Mouse (Mus musculus) thymus, postnatal 0 days (tissue): ENCODE results near the gene Acss2. TPM values are rescaled to one million over a fixed set of nuclear protein-coding genes. Genes with fewer than 3 reads are reported as not detected.
"Not testable (repeated sequence)": the region's sequence is repeated elsewhere in the genome, so short reads cannot be mapped to it uniquely, and the experiment has no call there.

Experiments used
- DNase-seq: peaks from one replicate; pipeline ENCODE4 v3.0.0-alpha.2; 2015; ENCODE audit warnings: low spot score
- polyA plus RNA-seq: library from polyadenylated mRNA; unstranded; fragments of >200 nt; fragmentation: Nextera tagmentation; extraction: Ambion mirVana; gene quantifications from 2 replicates; pipeline ENCODE4 v1.2.1, GENCODE M21; 2015

Acss2 gene
- polyA plus RNA-seq, 1 experiment from 2014 or later = 35.7 TPM

GRCm38 (mm10) chr2:155585486-155585885, 67.7 kb downstream of the Acss2 start:
- DNase-seq = no peak

- DNase-seq = no peak
Observed at GRCm38 (mm10) chr2:155588136-155588535, 70.4 kb downstream of the Acss2 start.

- no peak for DNase-seq
Observed at GRCm38 (mm10) chr2:155589521-155589920, 71.8 kb downstream of the Acss2 start.

GRCm38 (mm10) chr2:155590876-155591275, 73.1 kb downstream of the Acss2 start:
- DNase-seq = no peak

- DNase-seq = no peak
Observed at GRCm38 (mm10) chr2:155591676-155592075, 73.9 kb downstream of the Acss2 start.

GRCm38 (mm10) chr2:155592137-155592853, 74.5 kb downstream of the Acss2 start, which contains the start of gene Gss:
Gene Gss (minus strand): TSS chr2:155592810.
- DNase-seq = peak; percentile 91

DNA sequence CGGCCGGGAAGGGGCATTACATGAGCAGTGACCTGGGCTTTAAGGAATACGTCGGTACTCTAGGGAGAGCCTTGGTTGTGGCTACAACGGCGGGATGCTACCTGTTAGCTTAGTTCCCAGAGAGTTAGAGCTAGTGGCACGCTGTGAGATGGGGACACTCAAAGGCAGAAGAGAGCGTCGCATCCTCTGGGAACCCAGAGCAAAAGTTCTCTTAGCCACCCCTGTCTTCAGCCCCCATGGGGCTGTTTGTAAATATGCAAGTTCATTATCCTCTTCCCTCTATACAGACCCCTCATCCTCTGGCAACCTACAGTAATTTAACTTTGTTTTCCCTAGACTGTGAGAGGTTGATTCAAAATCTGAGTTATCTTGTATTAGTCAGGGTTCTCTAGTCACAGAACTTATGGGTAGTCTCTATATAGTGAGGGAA, 75.1 kb downstream of the Acss2 start:
- DNase-seq = no peak

DNA sequence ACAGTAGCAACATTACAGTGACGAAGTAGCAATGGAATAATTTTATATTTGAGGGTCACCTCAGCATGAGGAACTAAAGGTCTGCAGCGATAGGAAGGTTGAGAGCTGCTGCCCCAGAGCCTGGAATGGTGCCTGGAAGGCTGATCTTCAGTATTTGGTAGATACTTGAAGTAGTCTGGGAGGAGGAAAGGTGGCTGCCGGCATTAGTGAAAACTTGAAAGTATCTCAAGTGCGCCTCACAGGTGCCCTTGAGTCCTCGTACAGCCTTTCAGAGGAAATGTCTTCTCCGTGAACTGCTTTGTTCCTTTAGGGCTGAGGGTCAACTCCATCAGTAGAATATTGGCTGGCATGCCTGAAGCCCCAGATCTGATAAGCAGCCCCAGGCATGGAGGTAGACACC, 77.8 kb downstream of the Acss2 start:
- DNase-seq = no peak

DNA sequence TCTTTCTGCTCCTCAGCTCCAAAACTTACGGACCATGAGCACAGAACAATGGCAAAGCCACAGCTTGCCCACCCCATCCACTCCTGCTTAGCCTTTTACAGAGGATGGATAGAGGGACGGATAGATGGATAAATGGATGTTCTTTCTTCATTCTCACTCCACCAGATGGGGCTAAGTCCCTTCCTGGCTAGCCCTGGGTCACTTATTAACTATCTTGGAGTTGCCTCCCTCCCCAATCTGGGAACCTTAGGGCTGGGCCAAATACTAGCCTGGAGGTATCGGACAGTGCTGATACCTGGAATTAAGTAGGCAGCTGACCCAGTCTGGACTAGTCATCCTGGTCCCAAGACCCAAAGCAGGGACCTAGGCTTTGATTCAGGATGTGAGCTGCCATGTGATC, 86.0 kb downstream of the Acss2 start:
- DNase-seq = no peak

DNA sequence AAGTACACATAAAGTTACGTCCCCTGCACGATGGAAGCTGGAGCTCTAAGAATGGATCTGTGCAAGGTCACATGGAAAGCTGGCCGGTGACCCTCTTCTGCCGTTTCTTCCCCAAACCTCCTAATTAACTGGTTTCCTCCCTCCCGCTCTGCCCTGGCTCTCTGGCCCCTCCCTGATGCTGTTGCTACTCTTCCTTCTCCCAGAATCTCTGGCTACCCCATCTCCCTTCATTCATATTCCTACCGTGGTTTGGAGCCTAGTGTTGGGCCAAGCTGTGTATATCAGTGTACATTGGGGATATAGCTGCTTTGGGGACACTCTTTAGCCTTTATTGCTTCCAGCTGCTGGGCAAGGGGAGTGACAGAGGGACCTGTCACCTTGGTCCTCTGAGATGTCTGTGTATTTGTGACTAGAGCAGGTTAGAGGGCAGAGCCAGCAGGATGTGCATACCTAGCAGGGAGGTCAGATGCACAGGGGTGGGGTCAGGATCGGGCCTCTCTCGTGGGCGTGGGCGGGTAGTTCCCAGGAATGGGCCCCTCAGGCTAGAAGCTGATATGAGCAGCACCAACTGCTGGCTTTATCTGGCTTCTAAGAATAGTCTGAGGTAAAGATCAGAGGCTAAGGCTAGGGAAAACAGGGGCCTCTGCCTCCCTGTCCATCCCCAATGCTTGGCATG, 87.0 kb downstream of the Acss2 start:
- no peak for DNase-seq

- DNase-seq = not testable (repeated sequence)
Observed at GRCm38 (mm10) chr2:155605236-155605589, 87.5 kb downstream of the Acss2 start.

DNA sequence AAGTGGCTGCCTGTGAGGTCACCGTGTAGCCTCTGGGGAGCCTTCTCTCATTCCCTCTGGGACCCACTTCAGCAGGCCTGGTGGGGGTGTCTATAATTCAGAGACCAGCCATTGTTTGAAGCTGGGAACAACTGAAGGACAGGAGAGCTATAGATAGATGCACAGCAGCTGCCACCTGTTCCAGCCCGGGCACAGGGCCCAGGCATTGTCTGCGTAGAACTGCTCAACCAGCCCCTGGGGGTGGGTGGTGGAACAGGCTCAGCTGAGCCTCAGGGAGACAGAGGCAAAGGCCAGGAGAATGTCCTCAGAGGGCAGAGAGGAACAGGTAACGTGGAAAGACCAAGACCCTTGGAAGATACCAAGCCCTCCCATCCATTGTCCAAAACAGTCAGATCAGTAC, 88.6 kb downstream of the Acss2 start:
- DNase-seq = no peak

GRCm38 (mm10) chr2:155610978-155611377, 93.2 kb downstream of the Acss2 start, which contains the start of gene Myh7b:
Gene Myh7b (plus strand): TSS chr2:155611212.
- no peak for DNase-seq

GRCm38 (mm10) chr2:155611834-155612550, 94.2 kb downstream of the Acss2 start:
- DNase-seq = no peak

DNA sequence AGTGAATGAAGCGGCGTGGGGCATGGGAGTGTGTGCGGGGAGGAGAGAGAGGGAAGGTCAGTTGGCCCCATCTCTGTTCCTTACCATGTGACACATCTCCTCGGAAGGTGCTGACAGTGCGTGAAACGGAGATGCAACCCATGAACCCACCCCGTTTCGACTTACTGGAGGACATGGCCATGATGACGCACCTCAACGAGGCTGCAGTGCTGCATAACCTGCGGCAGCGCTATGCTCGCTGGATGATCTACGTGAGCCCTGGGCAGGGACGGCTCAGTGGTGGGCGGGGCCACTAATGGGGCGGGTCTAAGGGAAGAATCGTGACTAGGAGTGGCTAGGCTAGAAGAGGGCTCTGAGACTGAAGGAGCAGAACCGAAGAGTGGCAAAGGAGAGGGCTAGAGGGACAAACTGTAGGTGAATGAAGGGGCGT, 95.6 kb downstream of the Acss2 start:
- peak; percentile 72 for DNase-seq

DNA sequence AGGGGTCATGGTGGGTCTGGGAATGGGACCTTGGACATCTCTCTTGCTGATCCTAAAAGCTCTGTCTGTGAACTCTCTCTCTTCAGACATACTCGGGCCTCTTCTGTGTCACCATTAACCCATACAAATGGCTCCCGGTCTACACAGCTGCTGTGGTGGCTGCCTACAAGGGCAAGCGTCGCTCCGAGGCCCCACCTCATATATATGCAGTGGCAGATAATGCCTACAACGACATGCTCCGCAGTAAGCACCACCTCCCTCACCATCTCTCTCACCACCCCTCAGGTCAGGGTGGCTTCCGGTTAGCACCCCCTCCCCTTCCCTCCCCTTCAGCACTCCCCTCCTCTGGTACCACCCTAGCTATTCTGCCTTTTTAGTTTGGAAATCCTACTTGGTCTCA, 96.2 kb downstream of the Acss2 start:
- no peak for DNase-seq

- DNase-seq = no peak
Observed at GRCm38 (mm10) chr2:155616971-155617370, 99.2 kb downstream of the Acss2 start.

GRCm38 (mm10) chr2:155619817-155620216, 102.1 kb downstream of the Acss2 start:
- peak; percentile 76 for DNase-seq

DNA sequence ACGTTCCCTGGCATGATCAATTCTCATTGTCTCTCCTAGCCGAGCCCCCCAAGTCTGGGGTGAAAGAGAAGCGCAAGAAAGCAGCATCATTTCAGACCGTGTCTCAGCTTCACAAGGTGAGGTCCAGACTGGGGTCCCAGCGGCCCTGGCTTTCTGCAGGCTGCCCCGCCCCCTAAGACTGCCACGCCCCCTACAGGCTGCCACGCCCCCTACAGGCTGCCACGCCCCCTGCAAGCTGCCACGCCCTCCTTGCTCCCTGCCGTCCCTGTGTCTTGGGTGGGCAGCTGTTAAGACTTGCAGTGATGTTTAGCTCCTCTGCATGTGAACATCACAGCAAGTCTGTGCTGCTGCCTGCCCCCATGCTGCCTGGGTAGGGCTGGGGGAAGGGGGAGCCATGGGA, 104.9 kb downstream of the Acss2 start:
- no peak for DNase-seq

- no peak for DNase-seq
Observed at GRCm38 (mm10) chr2:155623996-155624395, 106.2 kb downstream of the Acss2 start.

- DNase-seq = peak; percentile 82
Observed at GRCm38 (mm10) chr2:155624730-155625129, 107.0 kb downstream of the Acss2 start.

- no peak for DNase-seq
Observed at GRCm38 (mm10) chr2:155626277-155626676, 108.5 kb downstream of the Acss2 start.
